Comparison of ENCODE assay signal across 16 mouse cellular contexts in the genomic region with DNA sequence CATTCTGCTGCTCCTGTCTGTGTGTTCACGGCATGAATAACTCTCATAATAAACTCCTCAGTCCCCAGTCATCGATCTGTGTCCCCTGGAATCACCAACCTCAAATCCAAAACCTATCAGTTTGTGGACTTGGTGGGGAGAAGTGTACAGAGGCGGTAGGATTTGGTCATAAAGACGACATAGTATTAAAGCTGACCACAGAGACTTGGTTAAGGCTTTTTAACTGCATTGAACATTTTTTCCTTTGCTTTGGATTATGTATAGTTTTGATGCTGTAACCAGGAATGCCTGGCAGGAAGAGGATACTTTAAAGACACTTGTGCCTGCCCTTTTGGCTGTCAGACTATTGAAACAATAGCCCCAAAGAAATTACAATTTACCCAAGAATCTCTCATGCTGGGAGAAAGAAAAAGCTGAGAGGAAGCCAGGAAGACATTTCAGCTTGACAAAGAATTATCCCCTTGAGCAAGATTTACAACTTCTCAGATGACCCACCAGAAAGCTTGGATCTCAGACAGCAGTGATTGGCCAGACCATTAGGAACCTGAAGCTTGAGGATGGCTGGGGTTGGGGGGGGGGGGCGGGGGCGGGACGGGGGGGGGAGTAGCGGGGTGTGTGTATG. TPM values are rescaled to one million over a fixed set of nuclear protein-coding genes. Genes with fewer than 3 reads are reported as not detected.
DNase-seq lines count a peak whose midpoint lies in the region; ATAC-seq lines count a peak whose summit lies in the region.
"Had no signal": no experiment of that assay in that cellular context is flagged by ENCODE, and none has a peak within 500 bp of the region (broad histone marks: within the 10 kb centered on the region; RNA-seq: fewer than 3 reads in every experiment).

No protein-coding gene starts in this region.

- no peaks in the 10 kb centered on the region for H3K36me3 ChIP-seq in liver, embryonic 15.5 days (replicated peaks)
- no peaks in the 10 kb centered on the region for H3K36me3 ChIP-seq in liver, embryonic 11.5 days (ENCODE audit: control insufficient read depth, insufficient read depth, low read length)
- no peaks in the 10 kb centered on the region for H3K36me3 ChIP-seq in hindbrain, embryonic 15.5 days
- no peaks in the 10 kb centered on the region for H3K36me3 ChIP-seq in stomach, embryonic 15.5 days
- H3K36me3 ChIP-seq: forebrain, embryonic 15.5 days had no signal

- no peak overlapping the region for H3K4me3 ChIP-seq in liver, embryonic 15.5 days (replicated peaks)
- no peak overlapping the region for H3K4me3 ChIP-seq in liver, embryonic 11.5 days (ENCODE audit: low read depth, low read length)
- no peak overlapping the region for H3K4me3 ChIP-seq in hindbrain, embryonic 15.5 days
- no peak overlapping the region for H3K4me3 ChIP-seq in stomach, embryonic 15.5 days (replicated peaks)
- H3K4me3 ChIP-seq: forebrain, embryonic 15.5 days; megakaryocyte, embryonic 14.5 days had no signal

- H3K9me3 ChIP-seq in liver, embryonic 15.5 days (replicated peaks): peaks cover 7% of the 10 kb centered on the region; the same call in 1 of the 2 replicates
- H3K9me3 ChIP-seq in liver, embryonic 11.5 days (ENCODE audit: control insufficient read depth, low read length): peaks cover 37% of the 10 kb centered on the region
- peaks cover 34% of the 10 kb centered on the region for H3K9me3 ChIP-seq in hindbrain, embryonic 15.5 days
- peaks cover 10% of the 10 kb centered on the region; the same call in 1 of the 2 replicates for H3K9me3 ChIP-seq in stomach, embryonic 15.5 days

- H3K4me1 ChIP-seq in liver, embryonic 15.5 days (replicated peaks): no peaks in the 10 kb centered on the region
- no peaks in the 10 kb centered on the region for H3K4me1 ChIP-seq in liver, embryonic 11.5 days (replicated peaks; ENCODE audit: control insufficient read depth, insufficient read depth, low read length)
- no peaks in the 10 kb centered on the region for H3K4me1 ChIP-seq in hindbrain, embryonic 15.5 days (replicated peaks)
- H3K4me1 ChIP-seq in stomach, embryonic 15.5 days: no peaks in the 10 kb centered on the region
- H3K4me1 ChIP-seq: forebrain, embryonic 15.5 days; megakaryocyte, embryonic 14.5 days had no signal

- WGBS in liver, embryonic 15.5 days (ENCODE audit: insufficient replicate concordance): 38% methylated on average over 8 of the region's 8 CpGs
- WGBS in liver, embryonic 11.5 days: 59% methylated on average over 8 of the region's 8 CpGs
- WGBS in hindbrain, embryonic 15.5 days: 54% methylated on average over 7 of the region's 8 CpGs
- 48% methylated on average over 7 of the region's 8 CpGs for WGBS in stomach, embryonic 15.5 days

- H3K27ac ChIP-seq in liver, embryonic 15.5 days (replicated peaks): no peak overlapping the region
- no peak overlapping the region for H3K27ac ChIP-seq in liver, embryonic 11.5 days (ENCODE audit: low read depth, low read length)
- no peak overlapping the region for H3K27ac ChIP-seq in hindbrain, embryonic 15.5 days (replicated peaks)
- H3K27ac ChIP-seq in stomach, embryonic 15.5 days: no peak overlapping the region
- H3K27ac ChIP-seq: forebrain, embryonic 15.5 days had no signal

- peak; percentile 7; the same call in 1 of the 2 replicates for ATAC-seq in liver, embryonic 15.5 days (ENCODE audit: insufficient read depth)
- ATAC-seq in liver, embryonic 11.5 days (replicated peaks; ENCODE audit: low FRiP score): no peak; the same call in 1 of the 2 replicates
- ATAC-seq in hindbrain, embryonic 15.5 days (ENCODE audit: low FRiP score, low read depth): peak; percentile 32; the same call in 1 of the 2 replicates
- peak; percentile 32; the same call in 1 of the 2 replicates for ATAC-seq in stomach, embryonic 15.5 days (ENCODE audit: insufficient read depth, low FRiP score, low read depth)
- ATAC-seq: activated CD4-positive, CD25-positive, alpha-beta regulatory T cell, adult 4 months; forebrain, embryonic 15.5 days had no signal

- H3K27me3 ChIP-seq in liver, embryonic 15.5 days: no peaks in the 10 kb centered on the region
- no peaks in the 10 kb centered on the region for H3K27me3 ChIP-seq in liver, embryonic 11.5 days (replicated peaks; ENCODE audit: control insufficient read depth, insufficient read depth, low read length)
- no peaks in the 10 kb centered on the region for H3K27me3 ChIP-seq in hindbrain, embryonic 15.5 days
- no peaks in the 10 kb centered on the region for H3K27me3 ChIP-seq in stomach, embryonic 15.5 days (replicated peaks)
- H3K27me3 ChIP-seq: forebrain, embryonic 15.5 days; megakaryocyte, embryonic 14.5 days had no signal

- peak; percentile 90 for DNase-seq in heart, adult 11 months
- no peak for DNase-seq in heart, postnatal 36 days
- DNase-seq in liver, embryonic 11.5 days (ENCODE audit: low spot score): no peak
- DNase-seq in right cerebral cortex, postnatal 4 days: no peak
- no peak for DNase-seq in thymus, postnatal 14 days
- DNase-seq: B cell, adult 2 months; kidney, postnatal 10 days; spleen, adult 18-20 months had no signal

- no peak overlapping the region for H3K9ac ChIP-seq in liver, embryonic 15.5 days
- H3K9ac ChIP-seq in liver, embryonic 11.5 days (ENCODE audit: low read depth, low read length): no peak overlapping the region
- H3K9ac ChIP-seq in hindbrain, embryonic 15.5 days: no peak overlapping the region
- no peak overlapping the region for H3K9ac ChIP-seq in stomach, embryonic 15.5 days
- H3K9ac ChIP-seq: forebrain, embryonic 15.5 days had no signal

- H3K4me2 ChIP-seq in liver, embryonic 15.5 days: no peak overlapping the region
- no peak overlapping the region for H3K4me2 ChIP-seq in liver, embryonic 11.5 days
- H3K4me2 ChIP-seq in hindbrain, embryonic 15.5 days: no peak overlapping the region
- no peak overlapping the region for H3K4me2 ChIP-seq in stomach, embryonic 15.5 days
- H3K4me2 ChIP-seq: forebrain, embryonic 15.5 days had no signal

- intact Hi-C loops in heart, postnatal 36 days (cut with DNase I): no loop called here

RNA-seq across cellular contexts. Expression of a gene that starts 56.2 kb away (rescaled TPM):
- total RNA-seq in heart, postnatal 36 days (2021): under 1 TPM; 0.42 to 0.70 TPM
- 0.16 TPM in 1 of 2 replicates, not detected in the other for polyA plus RNA-seq in liver, embryonic 15.5 days (2015; fragmentation: Nextera tagmentation; extraction: Ambion mirVana)
- polyA plus RNA-seq in liver, embryonic 11.5 days (2014; fragmentation: Nextera tagmentation; extraction: Ambion mirVana): 0.37 and 0.55 TPM in 2 replicates
- polyA plus RNA-seq in hindbrain, embryonic 15.5 days (2015; fragmentation: Nextera tagmentation; extraction: Ambion mirVana): 0.14 TPM in 1 of 2 replicates, not detected in the other
- 0.15 TPM in 1 of 2 replicates, not detected in the other for polyA plus RNA-seq in stomach, embryonic 15.5 days (2015; fragmentation: Nextera tagmentation; extraction: Ambion mirVana)
- total RNA-seq: left cerebral cortex, postnatal 25 days had no signal
- polyA plus RNA-seq: forebrain, embryonic 15.5 days; urinary bladder, adult 2 months had no signal
